Mouse (Mus musculus) heart, postnatal 4 days (tissue): ENCODE measurements around the gene Btla. TPM values are rescaled to one million over a fixed set of nuclear protein-coding genes. Genes with fewer than 3 reads are reported as not detected.

Experiments
- DNase-seq: peaks from one replicate; pipeline ENCODE4 v3.0.0; 2021
- total RNA-seq, 2 experiments: library from RNA; stranded (reverse); gene quantifications; 2 replicates each; pipeline ENCODE4 v1.2.3; 2021

The Btla gene
- total RNA-seq: under 1 TPM; 0.25 to 0.26 TPM

GRCm38 (mm10) chr16:45223648-45224388, at the start of gene Btla:
Gene Btla, plus strand, starts transcription at chr16:45224315.
- DNase-seq: no peak

DNA sequence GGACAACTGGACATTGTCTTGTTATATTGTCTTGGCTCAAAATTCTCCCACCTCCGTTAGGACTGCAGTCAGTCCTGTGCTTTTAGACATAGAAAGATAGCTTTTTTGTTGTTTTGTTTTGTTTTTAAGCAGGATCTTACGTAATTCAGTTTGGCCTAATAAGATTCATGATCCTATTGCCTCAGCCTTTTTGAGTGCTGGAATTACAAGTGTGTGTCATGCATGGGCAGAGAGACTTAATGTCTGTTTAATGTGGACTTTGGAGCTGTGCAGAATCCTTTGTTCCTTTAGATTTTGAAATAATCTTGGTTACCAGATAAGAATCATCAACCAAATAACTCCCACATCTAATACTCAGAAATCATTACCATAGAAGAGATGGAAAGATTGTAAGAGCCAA, 45.6 kb upstream of the Btla start:
- DNase-seq: no peak

DNA sequence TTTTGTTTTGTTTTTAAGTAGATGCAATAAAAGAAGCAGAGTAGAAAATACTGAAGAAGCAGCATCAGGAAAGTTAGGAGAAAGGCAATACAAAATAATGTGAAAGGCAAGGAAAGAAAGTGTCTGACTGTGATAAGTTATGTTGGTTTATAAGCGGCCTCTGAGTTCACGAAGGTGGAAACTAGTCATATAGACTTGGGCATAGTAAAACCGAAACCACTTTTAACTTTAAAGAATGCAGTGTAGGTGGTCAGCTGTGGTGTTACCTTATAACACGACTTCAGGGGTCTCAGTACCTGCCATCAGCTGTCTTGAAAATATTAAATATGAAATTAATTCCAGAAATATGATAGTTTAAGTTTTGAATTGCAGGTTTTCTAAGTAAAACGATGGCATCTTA, 42.3 kb upstream of the Btla start:
- no peak for DNase-seq

DNA sequence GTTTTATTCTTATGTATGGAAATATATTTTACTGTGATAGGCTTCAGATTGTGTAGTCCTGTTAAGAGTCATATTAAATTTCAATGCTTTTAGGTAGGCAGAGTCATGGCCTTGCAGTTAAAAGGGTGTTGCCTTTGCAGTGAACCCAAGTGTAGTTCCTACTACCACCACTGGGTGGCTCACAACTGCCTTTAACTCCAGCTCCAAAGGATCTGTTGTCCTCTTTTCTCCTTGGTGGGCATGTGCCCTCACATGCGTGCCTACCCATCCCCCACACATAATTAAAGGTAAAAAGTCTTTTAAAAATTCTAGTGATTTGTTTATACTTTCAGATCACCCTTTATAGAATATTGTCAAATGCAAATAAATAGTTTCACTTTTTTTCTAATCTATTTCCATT, 31.5 kb upstream of the Btla start:
- DNase-seq: peak; percentile 85

DNA sequence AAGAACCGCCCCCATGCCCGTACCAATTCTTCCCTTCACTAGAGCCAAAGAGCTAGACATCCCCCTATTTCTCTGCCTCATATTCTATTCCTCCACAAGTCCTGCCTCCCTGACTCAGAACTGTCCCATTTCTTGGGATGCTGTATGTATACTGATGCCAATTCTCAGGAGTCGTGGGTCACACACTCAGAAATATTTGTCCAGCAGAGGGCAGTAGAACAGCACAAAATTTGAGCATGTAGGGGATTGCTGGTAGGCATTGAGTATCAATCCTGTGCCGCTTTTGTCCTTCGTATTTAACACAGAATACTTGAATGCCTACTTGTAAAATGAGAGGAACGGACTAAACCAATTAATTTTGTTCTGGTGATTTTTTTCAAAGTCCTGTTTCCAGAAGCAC, 27.3 kb upstream of the Btla start:
- DNase-seq: peak; percentile 75

GRCm38 (mm10) chr16:45201395-45201794, 22.7 kb upstream of the Btla start:
- DNase-seq: no peak

DNA sequence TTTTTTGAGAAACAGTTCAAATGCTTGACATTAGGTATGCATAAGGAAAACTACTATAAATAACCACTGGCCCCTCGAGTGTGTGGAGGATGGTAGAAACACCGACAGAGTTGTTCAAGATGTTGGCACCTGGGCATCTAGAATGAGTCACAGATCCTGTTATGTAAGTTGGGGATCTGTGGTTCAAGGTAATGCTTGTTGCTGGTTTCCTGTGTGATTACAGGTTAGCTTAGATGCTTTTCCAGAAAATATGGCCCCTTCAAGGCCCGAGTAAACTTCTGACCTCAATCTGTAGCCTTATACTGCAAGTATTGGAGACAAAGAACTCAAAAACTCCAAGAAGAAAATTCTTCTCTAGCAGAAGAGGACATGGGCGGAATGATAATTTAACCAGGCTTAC, 19.7 kb upstream of the Btla start:
- no peak for DNase-seq

- DNase-seq: no peak
Observed at GRCm38 (mm10) chr16:45204859-45205670, 19.1 kb upstream of the Btla start.

- no peak for DNase-seq
Observed at GRCm38 (mm10) chr16:45222016-45222415, 2.1 kb upstream of the Btla start.

- DNase-seq: no peak
Observed at GRCm38 (mm10) chr16:45222771-45223170, 1.3 kb upstream of the Btla start.

DNA sequence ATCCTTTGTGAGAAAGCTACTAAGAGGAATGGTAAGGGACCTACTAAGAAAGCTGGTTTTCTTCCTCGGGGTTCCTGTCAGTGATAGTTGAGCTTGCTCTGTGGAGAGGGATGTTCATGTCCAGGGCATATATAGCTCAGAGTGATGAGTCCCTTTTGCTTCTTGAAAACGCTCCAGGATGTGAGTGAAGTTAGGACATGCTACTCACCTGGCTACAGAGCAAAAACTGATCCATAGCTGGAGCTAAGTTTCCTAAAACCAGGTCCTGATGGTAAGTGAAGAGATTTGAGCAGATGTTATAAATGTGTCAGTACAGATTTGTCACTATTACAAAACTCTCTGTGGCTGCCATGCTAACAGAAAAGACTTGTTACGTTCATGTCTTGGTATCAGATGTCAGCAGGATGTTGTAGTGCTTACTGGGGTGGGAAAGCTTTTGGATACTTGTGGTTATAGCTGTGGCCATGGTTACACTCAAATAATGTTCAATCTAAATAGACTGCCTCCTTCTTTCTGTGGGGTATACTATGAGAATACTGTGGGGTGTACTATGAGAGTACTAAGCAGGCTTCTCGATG, 405 bp downstream of the Btla start:
- DNase-seq: no peak

- DNase-seq: no peak
Observed at GRCm38 (mm10) chr16:45227002-45227401, 2.9 kb downstream of the Btla start.

- DNase-seq: no peak
Observed at GRCm38 (mm10) chr16:45231296-45231695, 7.2 kb downstream of the Btla start.

DNA sequence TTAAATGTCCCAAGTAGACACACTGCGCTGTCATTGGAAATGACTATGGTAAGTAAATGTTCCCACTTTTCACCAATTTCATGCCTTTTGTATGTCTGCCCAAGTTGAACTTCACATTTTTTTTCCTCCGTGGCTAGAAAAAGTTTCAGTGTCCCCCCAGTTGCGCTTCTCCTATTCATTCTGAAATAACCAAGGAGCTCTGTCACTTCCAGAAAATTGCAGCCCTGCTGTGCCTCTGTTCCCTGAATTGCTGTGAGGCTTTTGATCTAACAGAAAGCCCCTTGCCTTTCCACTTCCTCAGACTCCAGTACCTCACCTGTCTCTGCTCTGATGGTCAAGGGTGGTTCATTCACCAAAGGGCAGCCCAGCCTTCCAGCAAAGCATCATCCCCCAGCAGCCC, 8.9 kb downstream of the Btla start:
- no peak for DNase-seq

GRCm38 (mm10) chr16:45242700-45243099, 18.6 kb downstream of the Btla start:
- DNase-seq: no peak

DNA sequence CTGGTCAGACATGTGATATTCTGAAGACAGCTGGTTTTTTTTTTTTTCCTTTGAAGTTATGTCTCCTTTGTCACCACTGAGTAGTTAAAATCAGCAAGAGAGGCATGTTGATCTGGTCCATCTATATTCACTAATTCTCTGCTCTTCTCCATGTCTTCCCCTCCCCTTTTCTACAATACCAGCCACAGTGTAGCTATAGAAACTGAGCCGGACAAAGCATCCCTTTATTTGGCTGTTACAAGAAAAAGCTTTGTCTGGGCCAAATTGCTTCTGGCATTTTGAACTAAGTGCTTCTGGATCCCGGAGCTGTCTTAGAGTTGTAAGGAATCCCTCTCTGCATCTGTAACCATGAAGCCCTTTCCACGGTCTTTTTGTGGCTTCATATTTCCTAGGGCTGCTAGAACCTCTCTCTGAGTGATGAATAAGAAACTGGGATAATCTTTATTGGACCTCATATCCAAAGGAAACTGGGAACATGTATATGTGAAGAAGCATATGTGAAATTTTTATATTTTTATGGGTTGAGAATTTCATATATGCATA, 20.9 kb downstream of the Btla start:
- DNase-seq: no peak

GRCm38 (mm10) chr16:45249761-45250160, 25.6 kb downstream of the Btla start:
- DNase-seq: no peak

DNA sequence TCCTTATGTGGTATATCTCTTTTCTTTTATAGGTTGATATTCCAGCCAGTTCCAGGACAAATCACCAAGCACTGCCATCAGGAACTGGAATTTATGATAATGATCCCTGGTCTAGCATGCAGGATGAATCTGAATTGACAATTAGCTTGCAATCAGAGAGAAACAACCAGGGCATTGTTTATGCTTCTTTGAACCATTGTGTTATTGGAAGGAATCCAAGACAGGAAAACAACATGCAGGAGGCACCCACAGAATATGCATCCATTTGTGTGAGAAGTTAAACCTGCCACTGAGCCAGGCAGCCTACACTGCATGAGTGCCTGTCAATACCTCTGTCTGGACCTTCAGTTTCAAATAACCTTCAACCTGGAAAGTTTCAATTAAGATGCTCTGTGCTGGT, 26.2 kb downstream of the Btla start:
- DNase-seq: no peak

DNA sequence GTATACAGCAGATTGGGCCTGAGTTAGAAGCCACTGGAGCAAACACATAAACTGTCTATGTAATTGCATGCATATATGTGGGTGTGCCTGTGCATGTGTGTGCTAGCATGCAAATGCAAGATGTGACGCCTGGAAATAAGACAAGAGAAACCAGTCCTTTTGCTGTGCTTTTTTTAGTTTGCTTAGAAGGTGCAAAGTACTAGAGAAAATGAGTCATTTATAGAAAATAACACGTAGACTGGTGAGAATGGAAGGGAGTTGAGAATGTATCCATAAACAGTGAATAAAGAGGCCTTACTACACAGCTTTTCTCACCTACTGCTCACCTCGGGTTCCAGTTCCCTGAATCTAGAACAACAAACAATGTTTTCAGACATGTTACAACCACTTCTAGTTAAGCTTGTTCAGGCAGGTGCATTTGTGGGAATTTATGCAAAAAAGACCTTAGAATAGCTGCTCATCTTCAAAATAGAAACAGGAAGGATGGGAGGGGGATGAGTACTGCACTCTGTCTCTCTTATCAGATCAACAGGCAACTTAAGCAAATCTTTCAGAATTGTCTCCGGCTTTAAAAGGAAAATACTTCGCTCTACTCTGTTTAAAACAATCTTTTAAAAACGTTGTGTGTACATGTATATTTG, 27.8 kb downstream of the Btla start:
- no peak for DNase-seq

GRCm38 (mm10) chr16:45255183-45255861, 31.2 kb downstream of the Btla start:
- no peak for DNase-seq

DNA sequence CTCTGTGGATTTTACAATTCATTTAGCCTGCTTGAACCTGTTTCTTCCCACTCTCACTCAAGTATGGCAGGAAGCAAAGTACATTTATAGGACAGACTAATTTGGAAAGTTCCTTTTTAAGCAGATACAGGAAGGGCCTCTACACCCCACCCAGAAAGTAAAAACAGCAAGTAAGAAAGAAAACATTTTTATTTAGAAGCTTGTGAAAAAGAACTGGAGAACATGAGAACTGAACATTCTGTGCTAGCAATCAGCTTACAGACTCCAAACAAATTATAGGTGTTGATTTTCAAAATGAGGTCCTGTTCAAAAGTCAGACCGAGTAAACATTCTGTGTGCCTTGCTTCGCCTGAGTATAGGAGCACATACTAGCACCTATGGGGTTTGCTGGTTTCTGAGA, 32.8 kb downstream of the Btla start:
- no peak for DNase-seq

GRCm38 (mm10) chr16:45257567-45257966, 33.5 kb downstream of the Btla start:
- DNase-seq: no peak
